Mouse (Mus musculus) macrophage (primary cell): ENCODE results near the gene Ccdc27. TPM values are rescaled to one million over a fixed set of nuclear protein-coding genes. Genes with fewer than 3 reads are reported as not detected.

Experiments
- polyA plus RNA-seq: library from polyadenylated mRNA; stranded (reverse); fragments of 250-400 nt; gene quantifications from 3 replicates; pipeline ENCODE4 v1.2.4, GENCODE M21; 2018; ENCODE audit warnings: inconsistent platforms

The Ccdc27 gene
- polyA plus RNA-seq, 1 experiment from 2014 or later: not detected

Other genes starting within 250 kb of the Ccdc27 start
- 19.3 to 38.5 TPM (median 20.7 TPM) in 3 replicates for gene A430005L14Rik, start 85.4 kb downstream of the Ccdc27 start, polyA plus RNA-seq
- 1.7 to 3.2 TPM (median 2.0 TPM) in 3 replicates for gene Dffb, start 67.6 kb downstream of the Ccdc27 start, polyA plus RNA-seq
- 8.7 to 10.8 TPM (median 10.1 TPM) in 3 replicates for gene Cep104, start 67.5 kb downstream of the Ccdc27 start, polyA plus RNA-seq
- gene Lrrc47, start 30.9 kb downstream of the Ccdc27 start, polyA plus RNA-seq: 25.5 to 54.1 TPM (median 32.8 TPM) in 3 replicates
- 1.2 to 1.8 TPM (median 1.7 TPM) in 3 replicates for gene Smim1, start 16.4 kb downstream of the Ccdc27 start, polyA plus RNA-seq
- gene Trp73, start 97.5 kb upstream of the Ccdc27 start, polyA plus RNA-seq: not detected in 3 replicates
- gene Wrap73, start 99.7 kb upstream of the Ccdc27 start, polyA plus RNA-seq: 3.5 to 10.3 TPM (median 8.7 TPM) in 3 replicates
- 67.1 to 106 TPM (median 87.0 TPM) in 3 replicates for gene Tprgl, start 118.0 kb upstream of the Ccdc27 start, polyA plus RNA-seq
- not detected in 3 replicates for gene Megf6, start 128.1 kb upstream of the Ccdc27 start, polyA plus RNA-seq